Mouse (Mus musculus) CD4-positive, CD25-positive, alpha-beta regulatory T cell, adult 2 months (primary cell): ENCODE measurements around the gene Plcl1.

Experiments used
- DNase-seq: peaks from one replicate; pipeline ENCODE4 v3.0.0-alpha.2; 2012; ENCODE audit warnings: low read depth, low spot score

Plcl1 gene

DNA sequence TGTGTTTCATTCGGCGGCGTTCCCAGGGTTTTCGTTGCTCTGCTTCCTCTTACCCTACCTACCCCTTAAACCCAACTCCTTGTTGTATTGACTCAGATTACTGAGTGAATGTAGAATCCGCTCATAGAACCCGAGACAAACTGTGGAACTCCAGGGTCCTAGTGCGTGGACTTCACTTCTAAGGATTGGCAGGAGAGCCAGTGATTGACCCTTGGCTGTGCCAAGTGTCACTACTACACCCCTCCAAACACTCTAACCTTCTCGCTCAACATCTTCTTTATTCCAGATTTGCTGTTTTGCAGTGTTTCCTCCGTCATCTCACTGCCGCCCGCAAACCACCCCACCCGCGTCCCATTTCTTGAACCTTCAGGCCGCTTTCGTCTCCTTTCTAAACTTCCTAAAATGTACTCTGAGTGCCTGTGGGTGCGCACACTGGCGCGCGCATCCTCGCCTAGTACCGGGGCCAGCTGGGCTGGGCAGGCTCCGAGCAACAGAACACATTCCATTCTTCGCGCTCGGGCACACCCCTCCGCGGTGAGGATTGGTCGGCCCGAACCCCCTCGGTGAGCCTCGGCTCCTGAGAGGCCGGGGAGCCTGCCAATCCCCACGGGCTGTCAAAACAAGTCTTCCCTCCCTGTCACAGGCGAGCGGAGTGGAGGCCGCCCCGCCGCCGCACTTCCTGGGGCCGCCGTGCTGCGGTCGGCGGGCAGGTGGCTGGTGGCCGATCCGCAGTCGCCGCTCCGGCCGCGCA lies at the start of gene Plcl1:
Plcl1 (plus strand) TSS at position 650 of the 751 bp plus-strand sequence.
- DNase-seq, result peak; percentile 97

DNA sequence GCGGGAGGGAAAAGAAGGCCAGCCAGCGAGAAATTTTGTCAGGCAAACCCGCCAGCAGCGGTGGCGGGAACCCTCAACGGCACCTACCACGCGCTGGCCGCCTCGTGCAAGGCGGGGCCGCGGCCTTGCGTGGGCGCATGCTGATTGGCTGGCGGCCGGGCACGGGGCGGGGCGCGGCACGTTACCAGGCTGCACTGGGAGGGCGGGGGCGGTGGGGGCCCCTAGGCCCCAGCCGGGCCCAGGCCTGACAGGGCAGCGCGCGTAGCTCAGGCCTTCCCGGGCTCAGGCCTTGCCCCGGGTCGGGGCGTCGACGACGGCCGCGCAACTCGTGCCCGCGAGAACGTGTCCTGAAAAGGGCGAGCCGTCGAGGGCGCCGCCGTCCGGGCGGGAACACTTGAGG lies 43.1 kb upstream of the Plcl1 start:
- no peak for DNase-seq

DNA sequence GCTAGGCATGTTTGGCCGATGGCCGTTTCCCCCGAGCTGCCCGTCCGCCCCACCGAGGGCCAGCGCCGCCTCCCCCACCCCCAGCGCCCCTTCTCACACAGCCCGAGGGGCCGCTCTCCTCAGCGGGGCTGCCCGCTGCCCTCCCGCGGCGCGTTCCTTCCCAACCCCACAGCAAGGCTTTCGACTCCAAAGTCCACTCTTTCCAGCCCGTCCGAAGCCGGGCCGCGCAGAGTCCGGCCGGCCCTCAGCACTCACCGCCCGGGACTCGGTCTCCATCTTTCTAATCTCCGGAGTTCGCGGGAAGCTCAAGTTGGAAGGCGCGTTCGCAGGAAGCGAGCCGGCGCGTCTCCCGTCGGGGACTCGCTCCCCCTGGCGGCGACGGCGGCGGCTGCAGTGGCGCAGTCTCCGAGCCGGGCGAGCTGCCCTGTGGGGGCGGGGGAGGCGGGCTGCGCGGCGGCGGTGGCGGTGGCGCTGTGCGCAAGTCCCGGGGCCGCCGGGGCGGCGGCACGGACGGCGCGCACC lies 42.6 kb upstream of the Plcl1 start, which contains the start of gene Boll:
Boll (minus strand) TSS at position 426 of the 522 bp plus-strand sequence.
- peak; percentile 94 for DNase-seq

DNA sequence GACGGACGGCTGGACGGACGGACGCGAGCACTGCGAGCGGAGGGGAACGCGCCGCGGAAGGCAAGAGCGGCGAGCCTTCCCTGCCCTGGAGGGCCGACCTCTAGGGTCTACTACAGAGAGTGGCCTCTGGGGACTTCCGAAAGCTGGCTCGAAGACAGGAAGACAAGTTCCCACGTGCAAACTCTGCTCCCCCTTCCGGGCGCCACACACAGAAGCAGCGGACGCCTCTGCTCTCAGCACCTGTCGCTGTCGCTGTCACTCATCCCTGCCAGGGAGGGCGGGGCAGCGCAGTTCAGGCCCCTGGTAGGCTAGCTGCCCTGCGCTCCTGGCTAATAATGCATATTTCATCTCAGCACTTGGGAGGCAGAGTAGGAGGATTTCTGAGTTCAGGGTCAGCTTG lies 42.1 kb upstream of the Plcl1 start:
- peak; percentile 92 for DNase-seq

DNA sequence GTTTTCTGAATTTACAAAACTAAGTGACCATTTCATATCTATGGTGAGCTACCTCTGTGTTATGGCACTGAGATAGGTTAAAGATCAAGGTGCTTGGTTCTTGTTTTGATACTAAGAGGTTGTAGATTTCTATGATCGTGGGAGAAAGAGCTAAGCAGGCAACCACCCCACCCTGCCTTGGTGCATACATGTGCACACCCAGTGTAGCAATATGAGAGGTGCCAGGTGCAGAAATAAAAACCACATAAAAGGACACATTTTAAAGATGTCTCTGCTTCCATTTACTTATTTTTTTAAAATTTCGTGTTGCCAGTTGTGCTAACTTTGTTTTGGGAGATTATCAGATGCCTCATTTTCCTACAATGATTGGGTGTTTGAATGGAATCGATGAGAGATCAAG lies 33.1 kb upstream of the Plcl1 start:
- peak; percentile 27 for DNase-seq

DNA sequence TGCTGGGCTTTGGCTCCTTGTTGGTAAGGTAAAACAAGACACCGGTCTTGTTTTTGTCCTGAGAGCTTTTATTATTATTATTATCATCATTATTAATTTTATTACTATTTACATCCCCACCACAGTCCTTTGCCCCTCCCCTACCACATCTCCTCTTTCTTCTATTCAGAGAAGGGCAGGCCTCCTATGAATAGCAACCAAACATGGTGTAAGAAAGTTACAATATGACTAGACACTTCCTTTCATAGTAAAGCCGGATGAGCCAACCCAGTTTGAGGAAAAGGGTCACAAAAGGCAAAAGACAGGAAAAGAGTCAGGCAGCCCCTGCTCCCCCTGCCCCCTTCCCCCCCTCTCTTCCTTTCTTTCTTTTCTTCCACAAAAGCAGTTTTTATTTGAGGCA lies 25.2 kb upstream of the Plcl1 start:
- DNase-seq, result no peak

DNA sequence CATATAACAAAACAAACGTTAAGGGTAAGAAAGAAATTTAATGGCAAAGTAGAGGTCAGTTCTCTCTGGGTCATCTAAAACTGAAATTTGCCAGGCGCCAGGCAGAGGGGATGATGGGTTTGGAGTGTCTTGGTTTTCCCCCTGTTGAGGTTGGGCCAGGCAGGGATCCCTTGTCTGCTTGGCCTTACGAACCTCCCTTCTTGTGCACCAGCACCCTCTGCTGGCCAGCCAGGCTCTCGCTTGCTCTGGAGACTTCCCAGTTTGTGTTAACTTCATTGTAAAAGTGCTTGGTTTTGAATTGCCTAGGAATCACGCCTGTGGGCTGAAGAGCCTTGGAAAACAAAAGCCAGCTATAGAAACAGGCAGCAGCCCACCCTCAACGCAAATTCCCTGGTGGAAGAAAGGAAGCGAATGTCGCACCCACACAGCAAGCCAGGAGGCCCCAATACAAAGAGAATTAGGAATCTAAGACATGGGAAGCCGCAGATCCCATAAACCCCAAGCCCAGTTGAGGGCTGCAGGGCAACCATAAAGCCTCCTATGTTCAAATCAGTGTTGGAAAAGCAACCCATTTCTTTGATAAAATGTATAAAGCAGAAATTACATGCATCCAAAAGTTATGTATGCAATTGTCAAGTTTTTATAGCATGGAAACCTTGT lies 22.5 kb upstream of the Plcl1 start:
- DNase-seq, result peak; percentile 89

DNA sequence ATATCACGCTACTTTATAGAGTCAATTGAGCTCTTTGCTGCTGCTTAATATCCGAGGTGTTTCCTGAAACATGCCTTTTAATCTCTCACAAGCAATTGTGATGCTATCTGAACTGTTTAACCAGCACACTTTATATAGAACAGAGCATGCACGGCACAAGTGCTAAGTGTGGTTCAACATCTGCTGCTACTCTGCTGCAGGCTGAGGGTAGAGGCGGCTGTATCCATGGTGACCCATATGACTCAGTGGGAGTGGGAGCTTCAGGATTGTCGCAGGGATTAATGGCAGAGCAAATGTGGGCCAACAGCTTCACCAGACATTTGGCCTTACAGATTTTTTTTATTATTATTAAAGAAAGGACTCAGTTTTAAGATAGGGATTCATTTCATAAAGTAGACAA lies 5.8 kb upstream of the Plcl1 start:
- no peak for DNase-seq

DNA sequence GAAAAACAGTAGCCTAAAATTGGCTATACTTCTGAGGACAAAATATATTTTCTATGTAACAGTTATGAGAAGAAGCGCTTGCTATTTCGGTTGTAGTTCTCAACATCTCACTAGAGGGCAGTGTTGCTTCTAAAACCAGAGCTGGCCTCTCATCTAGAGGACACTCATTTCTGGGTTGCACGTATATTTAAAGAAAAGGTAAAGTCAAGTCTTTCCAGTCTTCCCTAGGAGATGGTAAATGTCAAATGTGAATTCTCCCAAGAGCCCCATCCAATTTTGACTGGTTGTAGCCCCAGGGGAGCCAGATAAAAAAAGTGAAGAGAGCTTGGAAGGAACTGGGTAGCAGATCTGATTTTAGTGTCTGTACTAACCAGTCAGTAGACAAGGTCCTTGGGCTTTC lies 1.3 kb upstream of the Plcl1 start:
- peak; percentile 87 for DNase-seq

DNA sequence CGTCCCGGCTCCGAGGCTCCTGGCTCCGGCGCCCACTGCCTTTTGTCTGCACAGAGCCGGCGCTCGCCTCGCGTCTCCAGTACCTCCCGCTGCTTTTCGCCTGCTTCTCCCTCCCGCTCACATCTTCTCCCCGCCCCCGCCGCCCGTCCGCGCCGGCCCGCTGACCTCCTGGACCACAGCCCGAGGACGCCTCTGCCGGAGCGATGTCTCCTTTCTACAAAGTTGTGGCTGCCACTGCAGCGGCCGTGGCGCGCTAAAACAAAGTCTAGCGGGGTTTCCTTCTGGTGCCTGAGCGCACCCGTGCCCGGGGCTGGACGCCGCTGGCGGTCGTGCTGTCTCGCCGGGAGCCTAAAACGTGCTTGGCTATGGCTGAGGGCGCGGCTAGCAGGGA lies 297 bp downstream of the Plcl1 start:
- DNase-seq, result no peak

DNA sequence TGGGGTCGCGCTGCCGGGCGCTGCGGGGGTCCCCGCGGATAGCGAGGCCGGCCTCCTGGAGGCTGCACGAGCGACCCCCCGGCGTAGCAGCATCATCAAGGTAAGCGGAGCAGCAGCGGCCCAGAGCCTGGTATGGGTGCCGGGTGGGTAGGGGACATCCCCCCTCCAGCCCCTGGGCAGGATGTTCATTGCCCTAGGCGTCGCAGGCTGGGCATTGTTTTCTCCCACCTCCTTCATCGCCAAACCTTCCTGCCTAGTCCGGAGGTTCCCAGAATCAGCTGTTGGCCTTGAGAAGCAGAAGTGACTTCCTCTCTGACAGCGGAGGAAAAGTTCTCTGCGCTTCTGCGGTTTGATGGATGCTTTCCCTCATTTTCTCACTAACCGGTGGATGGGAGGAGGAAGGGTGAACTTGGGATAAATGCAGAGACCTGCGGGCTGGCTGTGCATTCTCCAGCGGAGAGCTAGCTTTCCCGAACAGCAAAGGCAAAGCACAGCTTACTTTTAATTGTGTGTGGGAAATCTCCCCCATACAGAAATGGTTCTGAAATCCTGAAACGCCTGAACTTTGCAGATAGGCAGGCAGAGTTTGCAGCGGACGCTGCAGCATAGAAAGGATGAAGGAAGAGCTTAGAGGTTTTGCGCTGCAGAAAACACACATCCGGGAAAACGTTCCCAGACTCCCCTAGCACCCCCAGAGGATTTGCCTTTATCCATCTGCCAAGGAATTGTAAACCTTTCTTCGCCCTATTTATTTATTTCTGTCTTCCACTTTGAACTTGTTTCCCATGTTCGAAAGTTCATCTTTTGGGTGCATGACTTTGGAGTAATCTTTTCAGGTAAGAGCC lies 1.0 kb downstream of the Plcl1 start:
- DNase-seq, result peak; percentile 45

DNA sequence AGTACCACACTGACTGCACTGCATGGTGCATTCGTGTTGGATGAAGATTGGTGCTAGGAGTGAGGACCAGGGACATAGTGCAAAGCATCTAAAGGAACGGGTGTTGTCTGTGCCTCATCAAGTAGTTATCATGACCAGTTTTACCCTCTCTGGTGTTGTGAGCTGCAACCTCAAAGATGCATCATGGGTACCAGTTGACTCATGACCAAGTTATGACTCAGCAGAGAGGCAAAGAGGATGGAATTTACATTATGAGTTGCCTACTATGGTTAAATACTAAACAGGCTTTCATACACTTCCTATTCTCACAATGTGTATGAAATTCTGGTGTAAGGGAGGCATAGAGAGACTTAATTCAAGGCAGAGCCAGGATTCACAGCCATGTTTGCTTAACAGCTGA lies 4.9 kb downstream of the Plcl1 start:
- DNase-seq, result peak; percentile 31

DNA sequence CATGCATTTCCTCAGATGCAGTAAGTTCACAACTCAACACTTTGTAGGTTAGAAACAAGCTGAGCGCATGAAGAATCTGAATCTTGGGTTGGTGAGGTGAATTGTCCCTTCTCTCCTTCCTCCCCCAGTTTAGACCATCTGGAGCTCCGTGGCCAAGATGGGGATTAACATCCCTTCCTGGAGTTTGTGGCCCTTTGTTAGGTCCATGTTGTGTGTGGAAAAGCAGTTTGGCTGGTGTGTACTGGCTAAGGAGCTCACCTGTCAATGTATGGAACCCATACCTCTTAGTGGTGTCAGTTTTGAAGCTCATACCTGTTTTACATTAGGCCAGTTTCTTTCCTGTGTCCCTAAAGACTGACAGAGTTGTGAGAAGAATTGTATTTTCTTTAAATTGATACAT lies 5.4 kb downstream of the Plcl1 start:
- no peak for DNase-seq

DNA sequence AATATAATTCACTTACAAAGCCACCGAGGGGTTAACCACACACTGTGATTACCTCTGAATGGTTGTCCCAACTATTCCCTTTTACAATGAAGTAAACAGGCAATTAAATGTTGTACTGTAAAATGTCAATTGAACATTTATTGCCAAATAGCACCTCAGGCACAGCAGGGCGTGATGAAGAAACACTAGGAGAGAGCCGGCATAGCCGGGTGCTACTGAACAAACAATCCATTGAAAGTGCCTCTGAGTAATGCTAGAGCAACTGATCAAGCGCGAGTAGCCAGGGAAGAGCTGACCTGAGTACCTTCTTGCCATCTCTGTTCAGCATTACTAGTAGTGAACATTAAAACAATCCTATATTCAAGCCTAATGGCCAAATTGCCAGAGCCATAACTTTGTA lies 6.8 kb downstream of the Plcl1 start:
- no peak for DNase-seq

DNA sequence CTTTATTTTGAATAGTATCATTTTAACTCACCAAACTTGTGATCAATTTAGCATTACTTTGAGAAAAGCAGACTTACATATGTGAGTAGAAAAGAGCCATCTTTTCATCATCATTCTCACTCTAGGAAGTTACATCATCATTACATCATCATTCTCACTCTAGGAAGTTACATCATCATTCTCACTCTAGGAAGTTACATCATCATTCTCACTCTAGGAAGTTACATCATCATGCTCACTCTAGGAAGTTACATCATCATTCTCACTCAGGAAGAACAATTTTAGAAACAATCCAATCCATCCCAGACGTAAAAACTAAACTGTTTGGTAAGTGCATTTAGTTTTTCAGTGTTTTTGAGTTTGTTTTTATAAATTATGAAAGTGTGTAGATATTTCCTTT lies 7.8 kb downstream of the Plcl1 start:
- peak; percentile 12 for DNase-seq

DNA sequence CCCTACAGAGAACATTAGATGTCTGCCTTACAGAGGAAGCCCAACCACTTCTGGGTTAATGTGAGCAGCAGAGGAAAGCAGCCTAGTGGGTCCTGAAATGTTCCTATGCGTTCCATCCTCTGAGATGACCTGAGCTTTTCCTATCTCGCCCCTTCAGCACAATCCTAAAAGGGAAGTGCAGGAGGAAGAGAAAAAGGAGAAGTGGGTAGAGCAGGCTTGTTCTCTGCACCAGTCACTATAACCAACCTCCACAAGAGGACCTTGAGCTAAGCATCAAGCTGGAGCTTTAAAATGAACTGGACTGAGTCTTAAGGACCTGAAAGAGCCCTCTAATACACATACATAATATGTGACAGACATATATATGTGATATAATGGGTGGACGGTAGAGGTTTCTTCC lies 13.2 kb downstream of the Plcl1 start:
- DNase-seq, result no peak

DNA sequence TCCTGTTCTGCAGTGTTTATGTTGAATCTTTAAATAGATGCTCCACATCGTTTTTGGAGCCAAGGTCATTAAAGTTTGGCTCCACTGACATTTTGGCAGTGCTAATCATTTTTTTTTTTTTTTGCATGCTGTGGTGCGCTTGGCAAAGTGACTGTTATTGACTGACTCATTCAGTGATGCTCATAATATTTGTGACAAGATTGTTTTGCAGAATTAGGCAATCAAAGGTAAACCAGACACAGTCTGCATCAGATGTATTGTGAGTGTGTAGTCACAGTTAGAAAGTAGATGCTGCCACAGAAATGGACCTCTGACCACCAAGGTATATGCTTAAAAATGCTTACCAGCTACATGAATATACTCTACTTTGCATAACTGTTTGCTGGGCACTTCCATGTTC lies 21.9 kb downstream of the Plcl1 start:
- no peak for DNase-seq

DNA sequence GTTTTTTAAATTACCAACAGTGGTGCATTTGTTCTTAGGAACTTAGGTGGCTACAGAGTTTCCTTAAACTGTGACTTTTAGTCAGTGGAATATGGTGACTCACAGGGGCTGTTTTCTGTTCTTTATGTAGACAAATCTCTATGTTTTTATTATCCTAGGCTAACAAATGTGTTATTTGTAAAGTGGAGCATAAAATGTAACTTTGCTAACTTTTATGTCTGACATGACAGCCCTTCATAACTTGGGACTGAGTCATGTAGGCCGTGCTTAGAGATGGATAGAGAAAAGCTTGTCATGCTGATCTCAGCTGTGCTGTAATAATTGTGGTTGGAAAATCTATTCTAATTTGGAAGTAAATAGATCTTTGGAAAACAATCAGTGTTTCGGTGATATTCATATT lies 23.3 kb downstream of the Plcl1 start:
- no peak for DNase-seq

DNA sequence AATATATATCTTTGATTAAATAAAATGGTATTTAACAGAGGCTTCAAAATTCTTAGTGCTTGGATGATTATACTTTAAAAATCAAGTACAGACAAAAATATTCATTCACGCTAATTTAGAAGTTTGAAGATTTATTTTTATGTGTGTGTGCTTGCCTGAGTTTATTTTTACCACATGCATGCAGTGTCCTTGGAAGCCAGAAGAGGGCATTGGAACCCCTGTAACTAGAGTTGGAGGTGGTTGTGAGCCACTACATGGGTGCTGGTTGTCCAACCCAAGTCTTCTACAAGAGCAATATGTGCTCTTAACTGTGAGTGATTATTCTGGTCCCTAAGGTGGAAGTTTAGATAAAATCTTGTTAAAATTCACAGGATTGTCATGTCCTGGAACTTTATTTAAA lies 24.0 kb downstream of the Plcl1 start:
- no peak for DNase-seq

DNA sequence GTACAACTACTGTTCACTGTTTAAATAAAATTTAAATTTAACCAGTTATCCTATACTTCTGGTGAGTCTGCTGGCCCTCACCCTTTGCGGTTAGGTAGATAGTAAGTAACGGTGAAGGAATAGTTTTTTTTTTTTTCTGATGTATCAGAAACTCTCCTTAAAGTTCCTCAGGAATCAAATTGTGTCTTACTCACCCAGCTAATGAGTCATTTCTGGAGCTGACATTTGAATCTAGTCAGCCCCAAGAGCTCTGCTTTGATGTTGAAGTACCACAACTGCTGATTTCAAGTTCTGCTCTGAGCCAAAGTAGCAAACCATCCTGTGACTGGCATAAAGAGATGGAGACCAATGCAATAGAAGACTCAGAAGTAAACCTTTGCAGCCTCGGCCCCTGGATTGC lies 24.9 kb downstream of the Plcl1 start:
- DNase-seq, result peak; percentile 62

DNA sequence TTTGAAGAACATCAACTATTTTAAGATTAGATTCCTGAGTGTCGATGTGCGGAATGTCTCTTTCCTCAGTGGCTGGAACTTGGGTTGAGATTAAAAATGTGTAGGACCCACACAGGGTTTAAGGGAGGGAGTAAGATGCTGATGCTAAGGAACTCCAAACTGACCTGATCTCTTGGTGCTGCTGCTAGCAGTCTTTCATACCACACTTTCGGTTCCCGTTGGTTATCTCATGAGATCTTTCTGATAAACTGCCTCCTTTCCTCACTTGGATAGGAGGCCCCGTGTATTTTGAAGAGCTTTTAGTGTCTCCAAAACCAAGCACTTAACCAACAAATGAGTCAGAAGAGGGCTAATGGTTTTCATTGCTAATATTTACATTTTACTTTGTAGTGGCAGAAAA lies 30.9 kb downstream of the Plcl1 start:
- no peak for DNase-seq

DNA sequence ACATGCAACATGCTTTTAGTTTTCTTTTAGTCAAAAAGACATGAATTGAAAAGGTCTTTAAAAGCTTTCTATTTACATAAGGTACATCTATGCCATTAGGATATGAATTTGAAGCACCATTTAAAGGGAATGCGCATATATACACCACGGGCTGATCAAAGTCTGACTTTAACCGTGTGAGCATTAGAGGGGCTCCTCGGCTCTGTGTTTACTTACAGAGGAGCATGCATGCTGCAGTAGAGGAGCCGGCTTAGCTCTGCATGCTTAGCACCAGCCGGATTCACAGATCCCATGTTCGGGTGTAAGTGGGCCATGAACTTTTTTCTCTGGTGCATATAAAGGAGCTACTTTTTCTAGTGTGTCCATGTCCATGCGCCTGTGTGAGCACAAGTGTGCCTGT lies 31.4 kb downstream of the Plcl1 start:
- no peak for DNase-seq
